Mouse (Mus musculus) E14TG2a.4 (cell line): ENCODE results near the gene Zkscan8.
"Not testable (repeated sequence)": the region's sequence is repeated elsewhere in the genome, so short reads cannot be mapped to it uniquely, and the experiment has no call there.

Source experiments
- H3K27me3 ChIP-seq: 2 replicates; pipeline ENCODE4 v1.6.1; 2014; ENCODE audit warnings: low read length, control low read depth; ENCODE audit not compliant: insufficient read depth
- H3K36me3 ChIP-seq: 2 replicates; pipeline ENCODE4 v1.6.1; 2014; ENCODE audit warnings: low read length, control low read depth; ENCODE audit not compliant: insufficient read depth
- H3K4me1 ChIP-seq: replicated peaks from 2 replicates; pipeline ENCODE4 v1.6.1; 2014; ENCODE audit warnings: low read depth, low read length, control low read depth
- H3K4me3 ChIP-seq: replicated peaks from 2 replicates; pipeline ENCODE4 v1.5.1; 2014; ENCODE audit warnings: mild to moderate bottlenecking, low read length
- H3K9me3 ChIP-seq: 2 replicates; pipeline ENCODE4 v1.6.1; 2014; ENCODE audit warnings: low read length, control low read depth
- CTCF ChIP-seq: conservative IDR thresholded peaks from 2 replicates; pipeline ENCODE4 v1.5.1; 2014; ENCODE audit warnings: low read length
- NANOG ChIP-seq: IDR thresholded peaks from 2 replicates; pipeline ENCODE4 v1.6.1; 2014; ENCODE audit warnings: borderline replicate concordance, low read length, mixed read lengths
- POU5F1 ChIP-seq: IDR thresholded peaks from 2 replicates; pipeline ENCODE4 v1.6.1; 2014; ENCODE audit warnings: low read length, borderline replicate concordance

Zkscan8 gene

DNA sequence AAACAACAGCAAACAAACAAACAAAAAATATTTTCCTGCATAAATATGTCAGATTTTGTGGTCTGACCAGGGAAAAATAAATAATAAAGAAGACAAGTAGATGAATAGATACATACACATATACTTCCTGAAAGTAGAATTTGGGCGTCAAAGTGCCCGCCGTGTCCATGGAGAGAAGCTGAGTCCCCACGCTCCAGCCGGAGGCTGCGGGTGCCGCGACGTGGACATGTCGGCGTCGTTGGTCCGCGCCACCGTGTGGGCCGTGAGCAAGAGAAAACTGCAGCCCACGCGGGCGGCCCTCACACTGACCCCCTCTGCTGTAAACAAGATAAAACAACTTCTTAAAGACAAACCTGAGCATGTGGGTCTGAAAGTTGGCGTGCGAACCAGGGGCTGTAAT is 35.8 kb downstream of the Zkscan8 start, which contains the start of gene AK157302:
TSS of gene AK157302 (plus strand) at position 144 of the 400 bp plus-strand sequence.
- TF ChIP-seq NANOG (no peak), POU5F1 (no peak)
- peaks cover 14% of the 10 kb centered on the region for H3K27me3 ChIP-seq
- H3K36me3 ChIP-seq, result no peaks in the 10 kb centered on the region
- H3K4me1 ChIP-seq, result no peaks in the 10 kb centered on the region
- no peak within 1 kb of the TSS for H3K4me3 ChIP-seq
- 0 out of 2 replicates have a peak, but pooled peaks cover 3% of the 10 kb centered on the region for H3K9me3 ChIP-seq

DNA sequence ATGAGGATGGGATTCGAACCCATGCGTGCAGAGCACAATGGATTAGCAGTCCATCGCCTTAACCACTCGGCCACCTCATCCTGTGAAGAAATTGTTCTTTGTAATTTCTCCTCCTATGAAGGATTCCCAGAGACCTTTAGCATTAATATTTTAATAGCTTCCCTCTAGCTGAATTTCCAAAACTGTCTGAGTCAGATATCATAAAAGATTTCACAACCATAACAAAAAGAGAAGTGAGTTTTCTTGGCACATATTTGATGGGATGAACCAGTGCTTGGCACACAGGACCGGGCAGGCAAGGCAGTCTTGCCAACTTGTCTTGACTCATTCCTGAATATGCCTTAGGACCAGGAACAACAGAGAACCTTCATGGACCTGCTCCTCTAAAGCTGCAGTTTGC is 38.1 kb downstream of the Zkscan8 start:
- TF ChIP-seq CTCF, result no peak
- TF ChIP-seq POU5F1, result no peak
- no peak for TF ChIP-seq NANOG
- H3K4me1 ChIP-seq, result no peaks in the 10 kb centered on the region
- peaks cover 13% of the 10 kb centered on the region for H3K9me3 ChIP-seq
- H3K36me3 ChIP-seq, result no peaks in the 10 kb centered on the region
- peaks cover 12% of the 10 kb centered on the region for H3K27me3 ChIP-seq
- H3K4me3 ChIP-seq, result no peak overlapping the region

DNA sequence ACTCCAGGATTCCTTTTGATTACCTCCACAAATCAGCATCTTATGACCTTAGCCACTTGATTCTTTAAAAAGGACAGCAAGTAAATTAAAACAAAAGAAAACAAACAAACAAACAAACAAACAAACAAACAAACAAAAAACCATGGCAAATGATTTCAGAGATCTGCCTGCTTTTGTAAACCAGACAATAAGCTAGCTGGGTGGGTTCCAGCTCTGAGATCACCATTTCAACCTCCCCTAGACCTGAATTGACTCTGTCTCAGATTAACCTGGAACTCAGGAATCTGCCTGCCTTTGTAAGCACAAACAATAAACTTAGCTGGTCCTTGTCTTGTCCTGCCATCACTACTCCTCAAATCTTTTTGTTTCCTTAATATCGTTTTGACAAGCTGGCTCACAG is 44.0 kb downstream of the Zkscan8 start:
- TF ChIP-seq POU5F1 (no peak), NANOG (no peak), CTCF (no peak)
- H3K4me1 ChIP-seq, result no peaks in the 10 kb centered on the region; the same call in 1 of the 2 replicates
- H3K9me3 ChIP-seq, result peaks cover 24% of the 10 kb centered on the region
- no peaks in the 10 kb centered on the region for H3K36me3 ChIP-seq
- H3K27me3 ChIP-seq, result peaks cover 8% of the 10 kb centered on the region; the same call in 1 of the 2 replicates
- no peak overlapping the region for H3K4me3 ChIP-seq

DNA sequence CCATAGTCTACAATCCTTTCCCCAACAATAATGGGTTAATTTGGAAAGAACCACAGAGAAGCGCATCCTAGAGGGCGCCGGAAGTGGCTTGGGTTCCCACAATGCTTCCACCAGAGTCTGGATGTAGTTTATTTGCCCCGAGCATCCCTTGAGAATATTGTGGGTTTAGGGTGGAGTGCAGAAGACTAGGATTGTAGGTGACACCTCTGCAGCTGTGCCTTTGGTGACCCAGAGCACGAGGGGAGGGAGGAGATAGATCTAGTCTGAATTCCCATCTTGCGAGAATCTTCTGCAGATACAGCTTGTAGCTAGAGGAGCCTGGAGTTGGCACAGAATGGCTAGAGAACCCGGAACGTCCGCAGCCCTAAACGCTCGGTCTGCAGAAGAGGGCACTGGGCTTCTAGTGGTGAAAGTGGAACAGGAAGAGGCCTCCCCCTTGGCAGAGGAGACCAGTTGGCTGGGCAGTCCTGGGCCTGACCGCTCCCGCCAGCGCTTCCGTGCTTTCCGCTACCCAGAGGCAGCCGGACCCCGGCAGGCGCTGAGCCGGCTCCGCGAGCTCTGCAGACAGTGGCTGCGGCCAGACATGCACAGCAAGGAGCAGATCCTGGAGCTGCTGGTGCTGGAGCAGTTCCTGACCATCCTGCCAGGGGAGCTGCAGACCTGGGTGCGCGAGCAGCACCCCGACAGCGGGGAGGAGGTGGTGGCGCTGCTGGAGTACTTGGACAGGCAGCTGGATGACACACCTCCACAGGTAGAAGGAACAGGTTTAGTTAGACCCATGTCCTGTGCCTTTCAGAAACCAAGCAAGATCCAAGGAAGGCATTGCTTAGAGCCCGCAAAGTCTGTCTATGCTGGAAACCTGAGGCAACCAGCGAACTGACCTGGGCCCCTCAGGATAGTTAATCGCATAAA is 51.9 kb downstream of the Zkscan8 start, which contains the start of the genes Zkscan4 and Gm10065:
TSS of gene Zkscan4 (plus strand) at position 149 of the 912 bp plus-strand sequence.
TSS of gene Gm10065 (minus strand) at position 683 of the 912 bp plus-strand sequence.
- not testable (repeated sequence) for H3K36me3 ChIP-seq, H3K4me1 ChIP-seq
- peak within 1 kb of the TSS; percentile 80 for H3K4me3 ChIP-seq
- H3K27me3 ChIP-seq, result peaks cover 38% of the 10 kb centered on the region
- H3K9me3 ChIP-seq, result peaks cover 10% of the 10 kb centered on the region

DNA sequence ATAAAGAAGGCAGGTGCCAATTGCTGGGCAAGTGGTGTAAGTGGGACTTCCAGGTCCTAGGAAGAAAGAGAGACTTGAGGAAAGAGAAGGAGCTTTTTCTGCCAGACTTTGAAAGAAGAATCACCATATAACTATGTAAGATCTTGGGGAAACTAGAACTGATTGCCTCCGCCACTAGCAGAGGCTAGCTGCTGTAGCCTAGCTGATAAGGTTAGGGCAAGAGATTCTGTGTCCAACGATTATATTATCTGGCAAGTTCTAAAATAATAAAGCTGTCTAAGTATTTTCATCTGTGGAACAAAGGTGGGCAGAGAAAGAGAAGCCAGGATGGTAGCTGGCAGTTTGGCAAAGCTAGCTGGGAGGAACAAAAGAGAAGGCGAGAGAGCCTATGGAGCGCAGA is 58.5 kb downstream of the Zkscan8 start:
- no peaks in the 10 kb centered on the region for H3K36me3 ChIP-seq
- TF ChIP-seq NANOG (no peak), CTCF (no peak), POU5F1 (no peak)
- H3K9me3 ChIP-seq, result peaks cover 10% of the 10 kb centered on the region
- H3K27me3 ChIP-seq, result peaks cover 52% of the 10 kb centered on the region
- H3K4me1 ChIP-seq, result peaks cover 15% of the 10 kb centered on the region
- H3K4me3 ChIP-seq, result no peak overlapping the region

DNA sequence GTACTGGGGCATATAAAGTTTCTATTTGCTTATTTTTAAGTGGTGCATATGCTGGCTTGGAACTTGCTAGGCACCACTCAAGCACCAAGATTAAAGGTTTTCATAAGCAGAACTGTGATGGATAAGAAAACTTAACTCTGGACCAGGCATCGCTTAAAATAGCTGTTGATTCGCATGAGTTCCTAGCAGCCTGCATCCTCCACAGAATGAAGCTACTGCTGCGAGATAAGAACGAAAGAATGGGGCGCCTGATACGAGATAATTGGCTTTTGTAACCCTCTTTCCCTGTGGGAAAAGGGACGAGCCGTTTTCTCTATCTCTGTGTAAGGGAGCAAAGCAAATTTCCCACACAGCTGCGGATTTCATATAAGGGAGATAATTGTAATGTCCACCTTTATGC is 61.8 kb downstream of the Zkscan8 start:
- Histone ChIP-seq H3K36me3 (no peaks in the 10 kb centered on the region), H3K4me3 (no peak overlapping the region), H3K4me1 (peaks cover 19% of the 10 kb centered on the region), H3K9me3 (no peaks in the 10 kb centered on the region; the same call in 1 of the 2 replicates), H3K27me3 (peaks cover 64% of the 10 kb centered on the region)
- TF ChIP-seq NANOG (no peak), CTCF (no peak), POU5F1 (no peak)

GRCm38 (mm10) chr13:21468061-21469019 is 62.6 kb downstream of the Zkscan8 start, which contains the start of gene Nkapl:
Nkapl (minus strand) TSS chr13:21468509.
- Histone ChIP-seq H3K4me1 (peaks cover 19% of the 10 kb centered on the region), H3K36me3 (no peaks in the 10 kb centered on the region), H3K4me3 (peak within 1 kb of the TSS; percentile 86), H3K9me3 (no peaks in the 10 kb centered on the region), H3K27me3 (peaks cover 62% of the 10 kb centered on the region)
- TF ChIP-seq NANOG (no peak), POU5F1 (no peak), CTCF (no peak)

- H3K36me3 ChIP-seq, result no peaks in the 10 kb centered on the region
- H3K9me3 ChIP-seq, result no peaks in the 10 kb centered on the region
- no peak overlapping the region for H3K4me3 ChIP-seq
- TF ChIP-seq POU5F1 (no peak), CTCF (no peak), NANOG (no peak)
- peaks cover 54% of the 10 kb centered on the region for H3K27me3 ChIP-seq
- peaks cover 27% of the 10 kb centered on the region for H3K4me1 ChIP-seq
Observed at GRCm38 (mm10) chr13:21467336-21467735, 63.6 kb downstream of the Zkscan8 start.
